Comparison of ENCODE assay signal across 29 mouse cellular contexts in the genomic region with DNA sequence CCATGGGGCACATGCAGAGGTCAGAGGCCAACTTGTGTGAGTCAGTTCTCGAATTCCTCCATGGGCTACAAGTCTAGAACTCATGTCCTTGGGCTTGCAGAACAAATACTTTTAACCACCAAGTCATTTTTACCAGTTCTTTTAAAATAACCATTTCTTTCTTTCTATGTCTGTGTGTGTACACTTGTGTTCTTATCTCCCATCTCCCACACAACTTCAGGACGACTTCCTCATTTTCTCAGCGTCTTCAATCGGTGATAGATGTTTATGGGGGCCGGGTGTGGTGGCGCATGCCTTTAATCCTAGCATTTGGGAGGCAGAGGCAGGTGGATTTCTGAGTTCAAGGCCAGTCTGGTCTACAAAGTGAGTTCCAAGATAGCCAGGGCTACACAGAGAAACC. TPM values are rescaled to one million over a fixed set of nuclear protein-coding genes. Genes with fewer than 3 reads are reported as not detected.
DNase-seq lines count a peak whose midpoint lies in the region; ATAC-seq and TF ChIP-seq lines count a peak whose summit lies in the region.
"Had no signal": no experiment of that assay in that cellular context is flagged by ENCODE, and none has a peak within 500 bp of the region (broad histone marks: within the 10 kb centered on the region; RNA-seq: fewer than 3 reads in every experiment).

No protein-coding gene starts in this region.

- intact Hi-C loops in heart, postnatal 36 days (cut with DNase I): no loop called here

- TF ChIP-seq POLR2A in MEL (IDR thresholded peaks at IDR 0.05; ENCODE audit: control insufficient read depth in 1 of 2, insufficient read depth in 1 of 2, low read depth in 1 of 2, low read length in 2 of 2, poor library complexity in 1 of 2): no peak

- H3K4me1 ChIP-seq in MEL (ENCODE audit: control insufficient read depth in 1 of 2, insufficient read depth in 2 of 2, low read length in 2 of 2): peaks cover 2 to 7% of the 10 kb centered on the region in 2 experiments; a peak in 3 of 4 replicates
- H3K4me1 ChIP-seq: embryonic facial prominence, embryonic 13.5 days; embryonic facial prominence, embryonic 15.5 days; forebrain, embryonic 10.5 days; forebrain, embryonic 12.5 days had no signal

- H3K27ac ChIP-seq in MEL (ENCODE audit: control insufficient read depth, low read depth, low read length): peak overlapping the region; percentile 49; the same call in 1 of the 2 replicates
- H3K27ac ChIP-seq: embryonic facial prominence, embryonic 13.5 days; embryonic facial prominence, embryonic 15.5 days; forebrain, embryonic 10.5 days; forebrain, embryonic 12.5 days had no signal

- no peak for TF ChIP-seq CTCF in MEL (IDR thresholded peaks at IDR 0.05 in 2 of 3, conservative IDR thresholded peaks at IDR 0.05 in 1 of 3; ENCODE audit: control insufficient read depth in 1 of 3, insufficient read depth in 1 of 3, low read depth in 2 of 3, low read length in 3 of 3, poor library complexity in 1 of 3, severe bottlenecking in 1 of 3)

- H3K79me2 ChIP-seq in MEL (ENCODE audit: control insufficient read depth, insufficient read depth, low read length, poor library complexity): no peaks in the 10 kb centered on the region

- DNase-seq in heart, adult 11 months: peak; percentile 54
- DNase-seq in heart, postnatal 36 days: no peak
- peak; percentile 52 for DNase-seq in 416B (ENCODE audit: low read depth)
- DNase-seq in MEL (ENCODE audit: low read depth, low spot score): peak; percentile 81
- DNase-seq in B cell, adult 2 months: no peak
- DNase-seq in lung, postnatal 10 days: no peak
- DNase-seq in Muller cell, postnatal 12 days (ENCODE audit: inconsistent ontology term): no peak
- DNase-seq: adrenal gland, adult 8-10 months; adrenal gland, postnatal 14 days; adrenal gland, postnatal 36 days; cerebellum, adult 11-12 months; cerebellum, adult 2 months; cerebellum, adult 9-10 months; cerebellum, postnatal 25 days; embryo, embryonic 11 days had no signal

- peaks cover 10 to 12% of the 10 kb centered on the region in 2 experiments for H3K27me3 ChIP-seq in MEL (ENCODE audit: control insufficient read depth in 1 of 2, insufficient read depth in 2 of 2, low read length in 2 of 2)
- H3K27me3 ChIP-seq: embryonic facial prominence, embryonic 15.5 days; Patski had no signal

- TF ChIP-seq EP300 in MEL (IDR thresholded peaks at IDR 0.05; ENCODE audit: low read depth in 1 of 2, low read length in 2 of 2): peak in 1 of 2 experiments; percentile 76

- H3K9me3 ChIP-seq in MEL (replicated peaks; ENCODE audit: insufficient read depth, low read length): no peaks in the 10 kb centered on the region
- H3K9me3 ChIP-seq: embryonic facial prominence, embryonic 13.5 days; embryonic facial prominence, embryonic 15.5 days had no signal

- TF ChIP-seq RAD21 in MEL (IDR thresholded peaks at IDR 0.05; ENCODE audit: low read depth, low read length): no peak

- peaks cover 0 to 2% of the 10 kb centered on the region in 2 experiments; a peak in 2 of 4 replicates for H3K36me3 ChIP-seq in MEL (ENCODE audit: control insufficient read depth in 1 of 2, insufficient read depth in 2 of 2, low read length in 2 of 2)
- H3K36me3 ChIP-seq: embryonic facial prominence, embryonic 13.5 days; embryonic facial prominence, embryonic 15.5 days; forebrain, embryonic 10.5 days; forebrain, embryonic 12.5 days had no signal

- no peak overlapping the region for H3K4me3 ChIP-seq in MEL (ENCODE audit: control insufficient read depth in 1 of 2, insufficient read depth in 1 of 2, low read depth in 2 of 2, low read length in 2 of 2)
- H3K4me3 ChIP-seq: embryonic facial prominence, embryonic 13.5 days; embryonic facial prominence, embryonic 15.5 days; erythroblast, embryonic 14.5 days; forebrain, embryonic 10.5 days; forebrain, embryonic 12.5 days had no signal

- no peak overlapping the region for H3K9ac ChIP-seq in MEL (ENCODE audit: control insufficient read depth, low read depth, low read length, poor library complexity, severe bottlenecking)
- H3K9ac ChIP-seq: embryonic facial prominence, embryonic 13.5 days; embryonic facial prominence, embryonic 15.5 days; forebrain, embryonic 12.5 days had no signal

- ATAC-seq in common myeloid progenitor, adult 5-6 weeks (replicated peaks; ENCODE audit: low read depth, poor library complexity, severe bottlenecking): peak; percentile 78
- ATAC-seq: activated CD4-positive, CD25-positive, alpha-beta regulatory T cell, adult 4 months; CD4-positive, CD25-positive, alpha-beta regulatory T cell, adult 4 months; forebrain, embryonic 14.5 days; forebrain, embryonic 16.5 days; Patski had no signal

TF ChIP-seq in MEL, 35 proteins besides CTCF, POLR2A, EP300 and RAD21:
- TF ChIP-seq SIN3A (IDR thresholded peaks at IDR 0.05; ENCODE audit: low read length) (no peak), MAX (IDR thresholded peaks at IDR 0.05; ENCODE audit: low read length) (no peak), TBP (IDR thresholded peaks at IDR 0.05; ENCODE audit: low read depth, low read length) (peak; percentile 95), NRF1 (IDR thresholded peaks at IDR 0.05; ENCODE audit: insufficient read depth, low read depth, low read length, poor library complexity, severe bottlenecking) (no peak), KAT2A (conservative IDR thresholded peaks at IDR 0.05; ENCODE audit: low read depth, low read length) (no peak), GATA1 (IDR thresholded peaks at IDR 0.05; ENCODE audit: low read depth, low read length) (peak; percentile 92), USF1 (IDR thresholded peaks at IDR 0.05; ENCODE audit: low read depth, low read length) (no peak), RCOR1 (IDR thresholded peaks at IDR 0.05; ENCODE audit: low read depth, low read length) (no peak), USF2 (IDR thresholded peaks at IDR 0.05; ENCODE audit: borderline replicate concordance in 1 of 2, insufficient read depth in 1 of 2, low read depth in 1 of 2, low read length in 2 of 2) (no peak), TCF12 (IDR thresholded peaks at IDR 0.05; ENCODE audit: low read depth, low read length) (no peak), SMC3 (IDR thresholded peaks at IDR 0.05; ENCODE audit: low read depth, low read length) (no peak), ZMIZ1 (IDR thresholded peaks at IDR 0.05; ENCODE audit: low read depth, low read length) (no peak), MXI1 (IDR thresholded peaks at IDR 0.05; ENCODE audit: low read depth, low read length) (no peak), HCFC1 (IDR thresholded peaks at IDR 0.05; ENCODE audit: low read depth, low read length) (no peak)

RNA-seq across cellular contexts. Expression of a gene that starts 11.7 kb away (rescaled TPM):
- 100 to 1,000 TPM; 136 to 209 TPM for total RNA-seq in heart, postnatal 36 days (2021)
- 1,509 and 1,517 TPM in 2 replicates for total RNA-seq in MEL (2012; rRNA removed)
- 1,000 to 10,000 TPM in 1 of 2 experiments, 100 to 1,000 TPM in 1; 913 to 1,471 TPM for polyA plus RNA-seq in MEL (2012; ENCODE audit: insufficient read depth in 1 of 2, insufficient read length in 2 of 2, low read depth in 1 of 2, low replicate concordance in 2 of 2, missing spikeins in 1 of 2)
- total RNA-seq in common myeloid progenitor, adult 5-6 weeks (2017): 2,253 and 2,489 TPM in 2 replicates

RNA-seq across cellular contexts. Expression of a gene that starts 23.5 kb away (rescaled TPM):
- total RNA-seq in heart, postnatal 36 days (2021): 10 to 100 TPM; 28.2 to 32.0 TPM
- 21.9 and 25.8 TPM in 2 replicates for total RNA-seq in MEL (2012; rRNA removed)
- polyA plus RNA-seq in MEL (2012; ENCODE audit: insufficient read depth in 1 of 2, insufficient read length in 2 of 2, low read depth in 1 of 2, low replicate concordance in 2 of 2, missing spikeins in 1 of 2): 10 to 100 TPM in 1 of 2 experiments, not detected in 1; 18.8 TPM
- 29.8 and 32.0 TPM in 2 replicates for total RNA-seq in common myeloid progenitor, adult 5-6 weeks (2017)

RNA-seq across cellular contexts. Expression of a gene that starts 31.8 kb away (rescaled TPM):
- not detected for total RNA-seq in heart, postnatal 36 days (2021)
- not detected in 2 replicates for total RNA-seq in MEL (2012; rRNA removed)
- polyA plus RNA-seq in MEL (2012; ENCODE audit: insufficient read depth in 1 of 2, insufficient read length in 2 of 2, low read depth in 1 of 2, low replicate concordance in 2 of 2, missing spikeins in 1 of 2): under 1 TPM in 1 of 2 experiments, not detected in 1; 0.29 TPM
- total RNA-seq in common myeloid progenitor, adult 5-6 weeks (2017): not detected in 2 replicates
- total RNA-seq: adrenal gland, adult 18-20 months; adrenal gland, adult 8-10 months; adrenal gland, postnatal 14 days; adrenal gland, postnatal 36 days; CH12.LX had no signal
- polyA plus RNA-seq: cerebellum, adult 2 months; embryonic facial prominence, embryonic 13.5 days; erythroblast, embryonic 14.5 days; forebrain, embryonic 10.5 days; forebrain, embryonic 12.5 days; forebrain, embryonic 14.5 days; frontal cortex, adult 2 months had no signal

Comparison
In these comparisons a context has a peak if more than half of its experiments do, and no peak if none do; other contexts are left out.
1. DNase-seq: peak in heart, adult 11 months (single experiment), 416B (single experiment) and MEL (single experiment); none in heart, postnatal 36 days (0 of 2), B cell, adult 2 months (0 of 2), lung, postnatal 10 days (single experiment) and Muller cell, postnatal 12 days (single experiment).